Mouse (Mus musculus) olfactory bulb, adult 2 months (tissue): ENCODE results near the gene Sall4. TPM values are rescaled to one million over a fixed set of nuclear protein-coding genes. Genes with fewer than 3 reads are reported as not detected.

Experiments
- H3K27ac ChIP-seq: fragments of 200-500 bp; 2 replicates; pipeline ENCODE4 v1.5.1; 2012; ENCODE audit warnings: low read depth, low read length; ENCODE audit not compliant: insufficient read depth
- H3K4me1 ChIP-seq: fragments of 200-500 bp; 2 replicates; pipeline ENCODE4 v1.6.1; 2012; ENCODE audit warnings: low read length; ENCODE audit not compliant: control insufficient read depth, insufficient read depth
- H3K4me3 ChIP-seq: fragments of 200-500 bp; 2 replicates; pipeline ENCODE4 v1.5.1; 2012; ENCODE audit warnings: mild to moderate bottlenecking, low read depth, low read length, moderate library complexity; ENCODE audit not compliant: insufficient read depth
- CTCF ChIP-seq: fragments of 200-500 bp; IDR thresholded peaks from 2 replicates; pipeline ENCODE4 v1.5.1; 2012; ENCODE audit warnings: low read depth, mild to moderate bottlenecking, low read length, moderate library complexity; ENCODE audit not compliant: insufficient read depth
- POLR2A ChIP-seq: fragments of 200-500 bp; IDR thresholded peaks from 2 replicates; pipeline ENCODE4 v1.6.1; 2012; ENCODE audit warnings: mild to moderate bottlenecking, low read depth, low read length, moderate library complexity; ENCODE audit not compliant: insufficient read depth
- WGBS: fragments of 180-500 bp; shearing (Covaris S2); methylation state at CpG from one replicate; pipeline ENCODE4 v1.1.7; 2018; 5-methylcytosine and 5-hydroxymethylcytosine counted together
- polyA plus RNA-seq: library from polyadenylated mRNA; stranded (reverse); fragments of >200 nt; gene quantifications from 2 replicates; pipeline ENCODE4 v1.2.4, GENCODE M21; 2012; ENCODE audit warnings: low replicate concordance; ENCODE audit not compliant: missing spikeins, insufficient read depth, insufficient read length

The Sall4 gene
- polyA plus RNA-seq, 1 experiment, result not detected

DNA sequence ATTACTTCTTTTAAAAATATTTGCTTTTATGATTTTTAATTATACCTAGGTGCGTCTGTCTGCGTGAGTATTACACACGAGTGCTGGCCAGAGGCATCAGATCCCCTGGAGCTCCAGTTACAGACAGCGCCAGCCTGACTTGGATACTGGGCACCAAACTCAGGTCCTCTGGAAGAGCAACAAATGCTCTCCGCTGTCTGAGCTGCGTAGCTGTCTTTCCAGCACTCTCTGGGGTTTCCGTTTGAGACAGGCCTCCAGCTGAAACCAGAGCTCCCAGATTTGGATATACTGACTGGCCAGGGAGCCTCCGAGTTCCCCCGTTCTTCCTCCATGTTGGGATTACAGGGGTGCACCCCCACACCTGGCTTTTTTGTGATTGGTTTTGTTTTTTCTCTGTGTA is 12.9 kb upstream of the Sall4 start:
- Histone ChIP-seq H3K4me3 (no peak overlapping the region), H3K27ac (no peak overlapping the region), H3K4me1 (no peaks in the 10 kb centered on the region)
- TF ChIP-seq CTCF (no peak), POLR2A (no peak)
- WGBS, result 73% methylated on average over 9 of the region's 9 CpGs

DNA sequence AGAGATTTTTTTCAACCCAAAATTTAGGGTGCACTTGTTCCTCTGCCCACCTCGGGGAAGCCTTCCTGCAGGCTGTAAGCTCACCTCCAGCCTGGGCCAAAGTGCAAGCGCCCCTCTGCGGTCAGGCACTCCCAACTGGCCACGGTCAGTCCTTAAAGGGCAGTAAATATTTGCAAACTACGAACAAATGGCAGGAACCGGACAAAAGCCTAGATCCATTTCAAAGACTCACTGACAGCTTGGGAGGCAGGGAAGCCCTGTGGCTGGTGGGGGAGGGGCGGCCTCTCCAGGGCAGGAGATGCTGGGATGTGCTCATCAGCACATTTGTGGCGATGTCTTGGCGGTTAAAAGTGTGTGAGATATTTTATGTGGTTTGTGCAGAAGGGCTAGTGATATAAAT is 12.3 kb upstream of the Sall4 start:
- H3K4me1 ChIP-seq, result no peaks in the 10 kb centered on the region
- WGBS, result 51% methylated on average over 9 of the region's 9 CpGs
- no peak overlapping the region for H3K27ac ChIP-seq
- TF ChIP-seq POLR2A (no peak), CTCF (no peak)
- no peak overlapping the region for H3K4me3 ChIP-seq

DNA sequence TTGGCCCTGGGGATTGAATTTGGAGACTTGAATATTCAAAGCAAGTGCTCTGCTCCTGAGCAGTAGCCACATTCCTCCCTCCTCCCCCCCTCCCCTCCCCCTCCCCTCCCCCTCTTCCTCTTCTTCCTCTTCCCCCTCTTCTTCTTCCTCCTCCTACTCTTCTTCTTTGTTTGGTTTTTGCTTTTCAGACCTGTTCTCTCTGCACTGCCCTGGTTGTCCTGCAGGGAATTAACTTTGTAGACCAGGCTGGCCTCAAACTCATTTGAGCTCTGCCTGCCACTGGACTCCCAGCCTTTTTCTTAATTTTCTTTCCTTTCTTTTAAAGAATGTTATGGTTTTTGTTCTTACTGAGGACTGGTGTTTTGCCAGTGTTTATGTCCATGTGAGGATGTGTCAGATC is 9.7 kb upstream of the Sall4 start:
- Histone ChIP-seq H3K4me3 (no peak overlapping the region), H3K27ac (no peak overlapping the region), H3K4me1 (no peaks in the 10 kb centered on the region)
- TF ChIP-seq POLR2A, result no peak
- no peak for TF ChIP-seq CTCF

DNA sequence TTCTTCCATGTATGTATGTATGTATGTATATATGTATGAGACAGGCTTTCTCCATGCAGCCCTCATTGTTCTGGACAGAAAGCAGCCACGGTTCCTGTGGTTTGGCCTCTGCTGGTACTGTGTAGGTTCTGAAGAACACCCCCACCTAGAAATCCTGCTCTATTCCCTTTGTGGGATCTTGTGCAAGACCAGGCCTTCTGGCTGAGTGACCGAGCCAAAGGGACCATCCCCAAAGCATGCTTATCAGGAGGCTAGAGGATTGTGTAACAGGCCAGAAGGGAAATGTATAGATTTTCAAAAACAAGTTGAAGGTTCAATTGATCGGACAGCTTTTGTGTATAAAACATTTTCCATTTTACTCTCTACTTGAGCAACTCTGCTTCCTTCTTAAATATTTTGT is 8.5 kb upstream of the Sall4 start:
- no peak for TF ChIP-seq POLR2A
- TF ChIP-seq CTCF, result no peak
- H3K4me1 ChIP-seq, result no peaks in the 10 kb centered on the region
- no peak overlapping the region for H3K4me3 ChIP-seq
- H3K27ac ChIP-seq, result no peak overlapping the region
- 89% methylated on average over 3 of the region's 3 CpGs for WGBS

DNA sequence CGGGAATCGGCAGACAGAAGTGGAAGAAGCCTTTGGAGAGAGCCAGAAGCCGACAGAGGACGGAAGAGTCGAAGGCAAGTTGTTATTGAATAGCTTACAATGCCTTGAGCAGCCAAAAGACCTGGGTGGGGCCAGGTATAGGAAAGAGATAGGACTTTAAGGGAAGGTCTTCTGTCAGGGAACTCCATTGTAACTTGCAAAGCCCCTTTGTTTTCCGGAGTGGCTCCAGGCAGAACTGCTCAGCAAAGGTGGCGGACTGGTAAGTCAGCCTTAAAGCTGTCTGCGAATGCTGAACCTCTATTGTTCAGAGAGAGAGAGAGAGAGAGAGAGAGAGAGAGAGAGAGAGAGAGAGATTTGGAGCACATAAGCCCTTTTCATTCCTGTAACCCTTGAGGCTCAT is 1.5 kb upstream of the Sall4 start:
- Histone ChIP-seq H3K27ac (no peak overlapping the region), H3K4me1 (0 out of 2 replicates have a peak, but pooled peaks cover 13% of the 10 kb centered on the region), H3K4me3 (no peak overlapping the region)
- WGBS, result 54% methylated on average over 8 of the region's 8 CpGs
- TF ChIP-seq CTCF (no peak), POLR2A (no peak)

DNA sequence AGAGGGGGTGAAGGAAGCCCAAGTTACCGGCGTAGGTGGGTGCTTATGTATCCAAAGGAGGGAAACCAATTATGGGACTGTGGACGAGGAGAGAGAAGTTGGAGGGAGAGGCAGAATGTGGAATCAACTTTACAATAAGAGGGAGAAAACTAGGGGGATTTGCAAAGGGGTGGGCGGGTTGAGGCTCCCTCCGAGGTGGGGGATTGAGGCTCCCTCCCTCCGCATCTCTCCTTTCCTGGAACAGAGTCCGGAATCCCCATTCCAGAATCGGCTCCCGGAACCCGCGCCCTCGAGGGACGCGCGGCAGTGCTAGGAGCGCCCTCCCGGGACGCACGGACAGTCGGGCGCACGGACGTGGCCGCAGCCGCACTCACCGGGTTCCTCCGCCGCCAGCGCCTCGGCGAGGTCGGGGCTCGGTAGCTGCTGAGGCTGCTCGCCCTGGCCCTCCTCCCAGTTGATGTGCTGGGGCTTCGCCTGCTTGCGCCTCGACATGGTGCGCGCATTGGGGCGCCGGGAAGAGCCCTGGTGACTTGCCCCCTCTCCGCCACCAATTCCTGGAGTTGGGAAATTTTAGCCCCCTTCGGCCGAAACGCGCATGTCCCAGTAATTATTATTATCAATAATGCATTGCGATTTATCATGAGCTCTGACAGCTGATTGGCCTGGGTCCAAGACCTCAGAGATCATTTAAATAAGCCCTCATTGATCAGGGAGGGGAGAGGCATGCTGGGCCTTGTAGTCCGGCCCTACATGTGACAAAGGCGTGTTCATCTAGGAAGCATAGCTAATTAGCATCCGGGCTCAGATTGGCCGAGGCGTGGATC is 993 bp downstream of the Sall4 start:
- H3K4me3 ChIP-seq, result no peak overlapping the region
- no peak overlapping the region for H3K27ac ChIP-seq
- 0 out of 2 replicates have a peak, but pooled peaks cover 13% of the 10 kb centered on the region for H3K4me1 ChIP-seq
- WGBS, result 2% methylated on average over 51 of the region's 52 CpGs
- TF ChIP-seq CTCF (no peak), POLR2A (no peak)

DNA sequence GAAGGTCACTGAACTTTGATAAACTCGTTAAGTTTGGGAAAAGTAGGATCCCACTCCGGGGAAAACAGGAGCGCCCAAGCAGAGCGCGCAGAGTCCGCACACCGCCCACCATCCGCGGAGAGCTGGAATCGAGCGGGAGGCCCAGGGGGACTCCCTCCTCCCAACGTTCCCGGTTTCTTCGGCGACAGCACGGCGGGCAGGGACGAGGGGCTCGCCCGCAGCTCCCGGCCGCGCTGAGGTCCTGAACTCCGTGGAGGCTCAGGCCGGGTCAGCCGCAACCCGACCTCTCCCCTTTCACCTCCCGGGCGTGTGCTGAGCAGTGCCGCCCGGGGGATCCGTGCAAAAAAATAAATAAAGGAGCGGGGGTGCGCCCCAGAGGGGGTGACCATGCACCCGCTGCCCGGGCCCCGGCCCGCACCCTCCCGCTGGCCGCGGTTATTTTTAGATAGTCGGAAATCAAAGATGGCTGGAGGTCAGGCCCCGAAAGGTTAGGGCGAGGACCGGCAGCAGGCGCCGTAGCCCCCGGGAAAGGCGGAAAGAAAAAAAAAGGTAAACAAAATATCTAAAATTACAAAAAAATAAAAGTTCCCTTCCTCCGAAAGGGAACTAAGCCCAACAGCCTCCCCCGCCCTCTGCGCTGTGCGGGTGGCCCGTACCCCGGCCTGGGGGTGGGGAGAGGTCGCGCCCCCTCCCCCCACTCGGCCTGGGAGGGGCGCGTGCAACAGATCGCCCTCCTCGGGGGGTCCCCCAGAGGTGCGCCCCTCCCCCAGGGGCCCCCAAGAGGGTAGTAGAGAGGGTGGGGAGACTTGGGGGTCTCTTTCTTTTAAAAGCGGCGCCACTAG is 1.8 kb downstream of the Sall4 start:
- Histone ChIP-seq H3K4me1 (0 out of 2 replicates have a peak, but pooled peaks cover 13% of the 10 kb centered on the region), H3K4me3 (no peak overlapping the region; the same call in 1 of the 2 replicates), H3K27ac (no peak overlapping the region)
- WGBS, result 1% methylated on average over 64 of the region's 65 CpGs
- TF ChIP-seq POLR2A (no peak), CTCF (no peak)

DNA sequence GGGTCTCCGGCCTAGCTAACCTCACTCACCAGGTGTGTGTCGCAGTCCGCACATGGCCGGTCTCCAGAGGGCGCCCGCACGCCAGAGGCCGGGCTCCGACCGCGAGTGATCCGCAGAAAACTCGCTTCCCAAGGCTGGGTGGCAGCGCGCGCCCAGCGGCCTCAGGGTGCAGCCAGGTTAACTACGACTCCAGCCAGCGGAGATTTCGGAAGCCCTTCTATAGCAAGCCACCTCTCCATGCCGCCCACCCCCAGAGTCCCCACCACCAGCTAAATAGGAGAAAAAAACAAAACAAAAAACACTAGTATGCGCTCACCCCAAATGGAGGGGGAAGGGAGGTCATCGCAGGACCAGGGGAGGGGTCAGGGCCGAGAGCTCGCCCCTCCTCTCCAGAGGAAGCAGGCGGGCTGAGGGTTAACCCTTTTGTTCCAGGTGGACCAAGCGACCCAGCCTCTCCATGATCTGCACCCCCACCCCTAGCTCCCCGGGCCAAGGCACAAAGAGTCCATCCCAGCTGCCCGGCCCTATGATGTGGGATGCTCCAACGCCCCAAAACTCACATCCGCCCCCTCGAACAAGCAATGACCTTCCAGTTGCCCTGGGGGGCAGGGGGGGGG is 2.6 kb downstream of the Sall4 start:
- WGBS, result 1% methylated on average over 32 of the region's 32 CpGs
- Histone ChIP-seq H3K4me1 (0 out of 2 replicates have a peak, but pooled peaks cover 13% of the 10 kb centered on the region), H3K4me3 (no peak overlapping the region), H3K27ac (no peak overlapping the region)
- TF ChIP-seq CTCF (no peak), POLR2A (no peak)

DNA sequence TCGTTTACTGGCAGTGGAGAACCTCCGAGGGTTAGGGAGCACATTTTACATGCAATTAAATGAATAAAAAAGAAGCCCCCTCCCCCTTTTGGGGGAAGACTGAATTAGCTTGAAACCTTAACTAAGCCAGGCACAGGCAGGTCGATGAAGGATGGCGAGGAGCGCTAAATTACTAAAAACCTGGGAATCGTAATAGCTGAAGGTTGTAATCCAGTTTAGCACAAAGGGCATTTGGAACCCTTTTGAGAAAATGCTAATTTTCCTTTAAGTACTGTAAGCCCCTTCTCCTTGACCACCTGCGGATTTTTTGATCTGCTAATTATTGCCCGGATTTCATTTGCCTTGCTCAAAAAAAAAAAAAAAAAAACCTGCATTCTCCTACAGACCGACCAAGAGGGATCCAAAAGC is 3.3 kb downstream of the Sall4 start:
- Histone ChIP-seq H3K4me3 (no peak overlapping the region), H3K27ac (no peak overlapping the region), H3K4me1 (0 out of 2 replicates have a peak, but pooled peaks cover 13% of the 10 kb centered on the region)
- TF ChIP-seq CTCF, result no peak
- TF ChIP-seq POLR2A, result no peak
- 15% methylated on average over 9 of the region's 9 CpGs for WGBS
